Mouse (Mus musculus): Measurements from ENCODE around the gene Dnajc6.

- TF ChIP-seq FLI1 (IDR thresholded peaks at IDR 0.05; ENCODE audit: low read length) (no peak), GATA1 (IDR thresholded peaks at IDR 0.05; ENCODE audit: borderline replicate concordance, low read length) (no peak)
Observed at GRCm38 (mm10) chr4:101650961-101651360, 154.5 kb downstream of the Dnajc6 start.

All from megakaryocyte, embryonic 14.5 days (primary cell).